Mouse (Mus musculus): ENCODE data around the gene Mpz. TPM values are rescaled to one million over a fixed set of nuclear protein-coding genes. Genes with fewer than 3 reads are reported as not detected.

Gene Mpz
- polyA plus RNA-seq (2012; rRNA removed) (0.04 and 0.25 TPM in 2 replicates), polyA plus RNA-seq (2014; fragmentation: Nextera tagmentation; extraction: Ambion mirVana) (0.14 TPM in 1 of 2 replicates, not detected in the other)

- no peaks in the 10 kb centered on the region for H3K9me3 ChIP-seq (ENCODE audit: control insufficient read depth, low read length)
- WGBS (ENCODE audit: insufficient replicate concordance), result under 1% methylated on average over 34 of the region's 34 CpGs
Measured at GRCm38 (mm10) chr1:171149974-171150760, at the start of gene Mpz, which contains the start of gene Sdhc. TSS of gene Mpz (plus strand) at chr1:171150711. TSS of gene Sdhc (minus strand) at chr1:171150603.

DNA sequence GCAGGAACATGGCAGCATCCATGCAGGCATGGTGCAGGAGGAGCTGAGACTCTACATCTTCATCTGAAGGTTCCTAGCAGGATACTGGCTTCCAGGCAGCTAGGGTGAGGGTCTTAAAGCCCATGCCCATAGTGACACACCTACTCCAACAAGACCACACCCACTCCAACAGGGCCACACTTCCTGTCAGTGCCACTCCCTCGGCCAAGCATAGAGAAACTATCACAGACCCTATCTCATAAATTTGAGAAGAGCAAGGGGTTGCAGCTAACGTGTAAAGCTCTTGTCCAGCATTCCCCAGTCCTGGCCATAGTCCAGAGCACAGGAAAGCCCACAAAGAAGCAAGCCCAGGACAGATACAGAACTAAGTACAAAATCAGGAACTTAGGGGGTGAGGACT, 49.5 kb upstream of the Mpz start:
- Histone ChIP-seq H3K9me3 (ENCODE audit: control insufficient read depth, low read length) (no peaks in the 10 kb centered on the region), H3K27ac (no peak overlapping the region), H3K4me2 (ENCODE audit: low read depth) (no peak overlapping the region; the same call in 1 of the 2 replicates), H3K4me1 (replicated peaks; ENCODE audit: control insufficient read depth in 2 of 2, insufficient read depth in 2 of 2, low read length in 1 of 2) (peaks cover 19 to 29% of the 10 kb centered on the region in 2 experiments), H3K9ac (replicated peaks) (no peak overlapping the region), H3K27me3 (ENCODE audit: control insufficient read depth, insufficient read depth, low read length) (no peaks in the 10 kb centered on the region), H3K4me3 (ENCODE audit: insufficient read depth in 1 of 2, low read depth in 2 of 2, low read length in 2 of 2) (no peak overlapping the region), H3K36me3 (replicated peaks; ENCODE audit: control insufficient read depth, insufficient read depth, low read depth) (no peaks in the 10 kb centered on the region)
- TF ChIP-seq EP300 (IDR thresholded peaks at IDR 0.05; ENCODE audit: low read depth) (no peak), CTCF (IDR thresholded peaks at IDR 0.05; ENCODE audit: low read depth) (no peak)
- DNase-seq (ENCODE audit: low read depth in 3 of 3, low spot score in 3 of 3) (no peak), ATAC-seq (ENCODE audit: insufficient read depth) (no peak)
- WGBS (ENCODE audit: insufficient replicate concordance), result 15% methylated on average over 2 of the region's 2 CpGs

More at GRCm38 (mm10) chr1:171149974-171150760, at the start of gene Mpz, which contains the start of gene Sdhc:
- Histone ChIP-seq H3K4me3 (ENCODE audit: insufficient read depth in 1 of 2, low read depth in 2 of 2, low read length in 2 of 2) (peak within 1 kb of the TSS; percentile 91 to 100), H3K4me1 (replicated peaks; ENCODE audit: control insufficient read depth in 2 of 2, insufficient read depth in 2 of 2, low read length in 1 of 2) (peaks cover 6 to 15% of the 10 kb centered on the region in 2 experiments), H3K4me2 (ENCODE audit: low read depth) (peak within 1 kb of the TSS; percentile 87), H3K27me3 (ENCODE audit: control insufficient read depth, insufficient read depth, low read length) (no peaks in the 10 kb centered on the region), H3K36me3 (replicated peaks; ENCODE audit: control insufficient read depth, insufficient read depth, low read depth) (peaks cover 4% of the 10 kb centered on the region), H3K27ac (peak within 1 kb of the TSS; percentile 59), H3K9ac (replicated peaks) (peak within 1 kb of the TSS; percentile 86)
- TF ChIP-seq CTCF (IDR thresholded peaks at IDR 0.05; ENCODE audit: low read depth) (no peak), EP300 (IDR thresholded peaks at IDR 0.05; ENCODE audit: low read depth) (no peak)
- DNase-seq (ENCODE audit: low read depth in 3 of 3, low spot score in 3 of 3) (peak; percentile 89 to 90 (median 90)), ATAC-seq (ENCODE audit: insufficient read depth) (peak; percentile 96)

DNA sequence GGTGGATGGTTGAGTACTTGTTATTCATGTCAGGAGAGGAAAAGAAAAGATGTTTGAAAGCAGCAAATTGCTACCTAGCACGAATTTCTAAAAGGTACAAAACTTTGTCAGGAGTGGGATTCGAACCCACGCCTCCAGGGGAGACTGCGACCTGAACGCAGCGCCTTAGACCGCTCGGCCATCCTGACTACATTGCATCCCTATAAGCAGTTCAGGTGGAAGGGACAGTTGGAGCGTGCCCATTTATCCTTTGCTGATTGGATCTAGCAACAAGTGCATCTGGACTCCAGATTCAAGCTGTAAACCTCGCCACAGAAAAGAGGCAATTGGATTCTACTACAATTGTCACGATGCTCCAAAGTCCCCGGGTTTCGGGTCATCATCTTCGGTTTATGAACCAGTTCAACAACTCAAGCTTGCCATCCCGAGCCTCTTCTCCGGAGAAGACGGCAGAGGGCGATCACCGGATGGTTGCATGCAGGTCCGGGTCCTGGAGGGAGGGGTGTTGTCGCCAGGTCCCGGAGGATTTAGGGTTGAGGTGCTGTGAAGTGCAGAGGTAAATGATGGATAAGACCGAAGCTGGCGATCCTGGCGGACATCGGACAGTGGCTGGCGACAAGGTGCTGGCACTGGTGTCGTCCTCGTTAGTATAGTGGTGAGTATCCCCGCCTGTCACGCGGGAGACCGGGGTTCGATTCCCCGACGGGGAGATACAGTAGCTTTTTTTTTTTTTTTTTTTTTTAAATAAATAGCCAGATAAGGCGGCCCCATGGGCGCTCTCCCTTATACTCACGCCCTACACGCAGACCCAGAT, 48.6 kb upstream of the Mpz start:
- DNase-seq (ENCODE audit: low read depth in 3 of 3, low spot score in 3 of 3), result peak; percentile 64 to 73 (median 65)
- peak; percentile 80 for ATAC-seq (ENCODE audit: insufficient read depth)
- H3K27me3 ChIP-seq (ENCODE audit: control insufficient read depth, insufficient read depth, low read length), result no peaks in the 10 kb centered on the region
- H3K4me1 ChIP-seq (replicated peaks; ENCODE audit: control insufficient read depth in 2 of 2, insufficient read depth in 2 of 2, low read length in 1 of 2), result peaks cover 17 to 22% of the 10 kb centered on the region in 2 experiments
- no peak overlapping the region; the same call in 1 of the 2 replicates for H3K27ac ChIP-seq
- no peaks in the 10 kb centered on the region for H3K36me3 ChIP-seq (replicated peaks; ENCODE audit: control insufficient read depth, insufficient read depth, low read depth)
- under 1% methylated on average over 40 of the region's 40 CpGs for WGBS (ENCODE audit: insufficient replicate concordance)
- TF ChIP-seq CTCF (IDR thresholded peaks at IDR 0.05; ENCODE audit: low read depth), result peak; percentile 53
- TF ChIP-seq EP300 (IDR thresholded peaks at IDR 0.05; ENCODE audit: low read depth), result no peak
- H3K9me3 ChIP-seq (ENCODE audit: control insufficient read depth, low read length), result no peaks in the 10 kb centered on the region
- peak overlapping the region; percentile 72 for H3K9ac ChIP-seq (replicated peaks)
- H3K4me3 ChIP-seq (ENCODE audit: insufficient read depth in 1 of 2, low read depth in 2 of 2, low read length in 2 of 2), result peak overlapping the region; percentile 68 to 88
- peak overlapping the region; percentile 92 for H3K4me2 ChIP-seq (ENCODE audit: low read depth)

GRCm38 (mm10) chr1:171102547-171103177, 47.8 kb upstream of the Mpz start:
- ATAC-seq (ENCODE audit: insufficient read depth) (peak; percentile 82), DNase-seq (ENCODE audit: low read depth in 3 of 3, low spot score in 3 of 3) (peak; percentile 63 to 74 (median 66))

More at GRCm38 (mm10) chr1:171102547-171103177, 47.8 kb upstream of the Mpz start:
- under 1% methylated on average over 35 of the region's 35 CpGs for WGBS (ENCODE audit: insufficient replicate concordance)
- peaks cover 10 to 15% of the 10 kb centered on the region in 2 experiments for H3K4me1 ChIP-seq (replicated peaks; ENCODE audit: control insufficient read depth in 2 of 2, insufficient read depth in 2 of 2, low read length in 1 of 2)
- TF ChIP-seq CTCF (IDR thresholded peaks at IDR 0.05; ENCODE audit: low read depth) (no peak), EP300 (IDR thresholded peaks at IDR 0.05; ENCODE audit: low read depth) (no peak)
- H3K36me3 ChIP-seq (replicated peaks; ENCODE audit: control insufficient read depth, insufficient read depth, low read depth), result no peaks in the 10 kb centered on the region
- peak overlapping the region; percentile 92 for H3K4me2 ChIP-seq (ENCODE audit: low read depth)
- H3K9me3 ChIP-seq (ENCODE audit: control insufficient read depth, low read length), result no peaks in the 10 kb centered on the region
- peak overlapping the region; percentile 68 to 88 for H3K4me3 ChIP-seq (ENCODE audit: insufficient read depth in 1 of 2, low read depth in 2 of 2, low read length in 2 of 2)
- H3K27me3 ChIP-seq (ENCODE audit: control insufficient read depth, insufficient read depth, low read length), result no peaks in the 10 kb centered on the region
- H3K27ac ChIP-seq, result peak overlapping the region; percentile 15; the same call in 1 of the 2 replicates
- H3K9ac ChIP-seq (replicated peaks), result peak overlapping the region; percentile 72; the same call in 1 of the 2 replicates
